Mouse (Mus musculus): Measurements from ENCODE around the gene Tfb2m. TPM values are rescaled to one million over a fixed set of nuclear protein-coding genes. Genes with fewer than 3 reads are reported as not detected.

Tfb2m gene
- polyA plus RNA-seq, 1 experiment from 2014 or later = 26.2 TPM

GRCm38 (mm10) chr1:179556921-179557320 is 10.9 kb upstream of the Tfb2m start:
- Histone ChIP-seq H3K4me2 (replicated peaks) (no peak overlapping the region), H3K4me3 (replicated peaks) (no peak overlapping the region), H3K27ac (replicated peaks) (no peak overlapping the region), H3K4me1 (0 out of 2 replicates have a peak, but pooled peaks cover 11% of the 10 kb centered on the region), H3K36me3 (no peaks in the 10 kb centered on the region), H3K27me3 (no peaks in the 10 kb centered on the region), H3K9me3 (replicated peaks) (no peaks in the 10 kb centered on the region), H3K9ac (no peak overlapping the region)
- no peak for ATAC-seq (ENCODE audit: insufficient number of reproducible peaks, low FRiP score, low TSS enrichment, low read depth)
- 71% methylated on average over 3 of the region's 3 CpGs for WGBS

DNA sequence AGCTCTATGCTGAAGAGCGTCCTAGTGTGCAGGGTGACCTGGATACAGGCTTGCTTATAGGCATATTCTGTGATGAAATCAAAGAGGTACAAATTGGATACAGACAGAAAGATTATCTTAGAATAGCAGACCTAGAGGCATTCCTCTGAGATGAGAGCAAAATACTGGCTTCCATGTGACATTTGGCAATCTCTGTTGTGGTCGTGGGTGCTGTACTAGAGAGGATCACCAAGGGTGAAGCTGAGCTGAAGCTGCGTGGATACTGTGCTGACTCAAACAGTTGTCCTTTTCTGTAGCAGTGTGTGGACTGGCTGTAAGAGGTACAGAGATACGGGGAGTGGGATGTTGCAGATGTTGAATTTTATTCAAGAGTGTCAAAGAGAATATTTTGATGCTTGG is 7.9 kb upstream of the Tfb2m start:
- no peaks in the 10 kb centered on the region for H3K9me3 ChIP-seq (replicated peaks)
- 0 out of 2 replicates have a peak, but pooled peaks cover 7% of the 10 kb centered on the region for H3K36me3 ChIP-seq
- no peak overlapping the region for H3K27ac ChIP-seq (replicated peaks)
- H3K9ac ChIP-seq = no peak overlapping the region
- no peak overlapping the region for H3K4me2 ChIP-seq (replicated peaks)
- no peak overlapping the region for H3K4me3 ChIP-seq (replicated peaks)
- no peaks in the 10 kb centered on the region for H3K27me3 ChIP-seq
- 55% methylated on average over 4 of the region's 4 CpGs for WGBS
- 0 out of 2 replicates have a peak, but pooled peaks cover 5% of the 10 kb centered on the region for H3K4me1 ChIP-seq
- no peak for ATAC-seq (ENCODE audit: insufficient number of reproducible peaks, low FRiP score, low TSS enrichment, low read depth)

DNA sequence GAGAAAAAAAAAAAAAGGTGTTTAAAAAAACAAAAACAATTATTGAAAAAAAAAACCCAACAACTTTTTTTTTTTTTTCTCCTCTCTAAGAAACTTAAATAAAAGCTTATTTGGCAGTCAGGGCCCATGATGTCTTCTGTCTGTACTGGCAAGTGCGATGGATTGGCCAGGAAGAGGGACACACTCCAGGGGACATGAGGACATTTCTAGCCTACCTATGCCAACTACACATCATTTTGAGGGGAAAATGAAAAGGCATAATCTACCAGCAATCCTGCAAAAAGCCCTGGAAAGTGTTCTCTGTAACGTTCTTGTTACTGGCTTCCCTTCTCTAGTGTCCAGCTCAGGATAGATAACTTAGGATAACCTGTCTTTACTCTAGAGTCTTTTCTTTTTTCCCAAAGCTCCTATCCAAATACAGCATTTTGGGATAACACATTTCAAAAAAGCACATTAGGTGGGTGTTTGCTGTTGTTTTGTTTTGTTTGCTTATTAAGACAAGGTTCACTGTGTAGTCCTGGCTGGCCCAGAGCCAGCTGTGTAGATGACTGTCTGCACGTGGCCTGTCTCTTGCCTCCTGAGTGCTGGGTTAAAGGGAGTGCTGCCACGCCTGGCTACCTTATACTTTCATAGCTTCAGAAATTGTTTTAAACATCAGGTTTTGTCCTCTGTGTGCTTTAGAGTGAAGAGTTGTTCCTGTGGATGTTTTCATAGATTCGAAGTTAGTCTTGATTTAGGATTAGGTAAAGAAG is 7.3 kb upstream of the Tfb2m start:
- 59% methylated on average over 5 of the region's 5 CpGs for WGBS
- ATAC-seq (ENCODE audit: insufficient number of reproducible peaks, low FRiP score, low TSS enrichment, low read depth) = no peak
- Histone ChIP-seq H3K4me2 (replicated peaks) (no peak overlapping the region), H3K27ac (replicated peaks) (no peak overlapping the region), H3K4me3 (replicated peaks) (no peak overlapping the region), H3K36me3 (0 out of 2 replicates have a peak, but pooled peaks cover 7% of the 10 kb centered on the region), H3K9me3 (replicated peaks) (no peaks in the 10 kb centered on the region), H3K27me3 (no peaks in the 10 kb centered on the region), H3K4me1 (peaks cover 6% of the 10 kb centered on the region), H3K9ac (no peak overlapping the region)

DNA sequence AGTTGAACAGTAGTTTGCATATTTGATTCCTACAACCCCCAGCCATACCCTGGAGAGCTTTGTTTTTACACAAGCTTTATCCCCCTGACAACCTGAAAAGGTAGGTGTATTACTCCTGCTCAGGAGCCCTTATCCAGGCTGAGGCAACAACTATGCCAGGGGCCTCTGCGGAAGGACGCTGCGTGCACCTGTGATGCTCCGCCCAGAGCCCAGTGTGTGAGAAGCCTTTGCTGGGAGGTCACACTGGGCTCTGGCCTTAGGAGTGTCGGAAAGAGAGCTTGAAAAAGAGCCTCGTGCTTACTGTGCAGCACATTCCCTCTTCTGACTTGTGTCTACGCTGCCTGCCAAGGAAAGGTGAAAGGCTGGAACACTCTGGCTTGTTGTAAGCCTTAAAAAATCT is 6.7 kb upstream of the Tfb2m start:
- H3K27me3 ChIP-seq = no peaks in the 10 kb centered on the region
- 0 out of 2 replicates have a peak, but pooled peaks cover 7% of the 10 kb centered on the region for H3K36me3 ChIP-seq
- no peak overlapping the region for H3K4me2 ChIP-seq (replicated peaks)
- no peak overlapping the region for H3K9ac ChIP-seq
- no peak overlapping the region for H3K4me3 ChIP-seq (replicated peaks)
- H3K4me1 ChIP-seq = peaks cover 12% of the 10 kb centered on the region
- no peak overlapping the region for H3K27ac ChIP-seq (replicated peaks)
- H3K9me3 ChIP-seq (replicated peaks) = no peaks in the 10 kb centered on the region
- no peak for ATAC-seq (ENCODE audit: insufficient number of reproducible peaks, low FRiP score, low TSS enrichment, low read depth)
- WGBS = 51% methylated on average over 7 of the region's 7 CpGs

DNA sequence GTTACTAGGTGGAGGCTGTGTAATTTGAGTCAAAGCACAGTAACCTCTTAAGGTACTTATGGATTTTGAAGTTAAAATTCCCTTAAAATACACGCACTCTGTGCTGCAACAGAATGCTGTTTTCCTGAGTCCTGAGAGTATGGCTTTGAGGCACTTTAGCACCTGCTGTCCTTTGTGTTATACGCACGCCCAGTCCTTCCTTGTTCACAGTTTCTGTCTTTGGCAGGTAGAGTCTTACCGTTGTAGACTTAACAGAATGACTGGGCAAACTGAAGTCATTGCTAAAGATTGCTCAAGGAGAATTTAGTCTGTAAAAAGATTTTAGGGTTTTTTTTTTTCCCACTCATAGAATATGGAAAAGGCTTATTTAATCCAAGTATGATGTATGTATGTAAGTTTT is 5.9 kb upstream of the Tfb2m start:
- H3K27me3 ChIP-seq = no peaks in the 10 kb centered on the region
- H3K9me3 ChIP-seq (replicated peaks) = no peaks in the 10 kb centered on the region
- no peak for ATAC-seq (ENCODE audit: insufficient number of reproducible peaks, low FRiP score, low TSS enrichment, low read depth)
- no peak overlapping the region for H3K9ac ChIP-seq
- 80% methylated on average over 4 of the region's 4 CpGs for WGBS
- H3K36me3 ChIP-seq = 0 out of 2 replicates have a peak, but pooled peaks cover 7% of the 10 kb centered on the region
- no peak overlapping the region for H3K4me2 ChIP-seq (replicated peaks)
- peaks cover 18% of the 10 kb centered on the region for H3K4me1 ChIP-seq
- H3K4me3 ChIP-seq (replicated peaks) = no peak overlapping the region
- H3K27ac ChIP-seq (replicated peaks) = no peak overlapping the region

DNA sequence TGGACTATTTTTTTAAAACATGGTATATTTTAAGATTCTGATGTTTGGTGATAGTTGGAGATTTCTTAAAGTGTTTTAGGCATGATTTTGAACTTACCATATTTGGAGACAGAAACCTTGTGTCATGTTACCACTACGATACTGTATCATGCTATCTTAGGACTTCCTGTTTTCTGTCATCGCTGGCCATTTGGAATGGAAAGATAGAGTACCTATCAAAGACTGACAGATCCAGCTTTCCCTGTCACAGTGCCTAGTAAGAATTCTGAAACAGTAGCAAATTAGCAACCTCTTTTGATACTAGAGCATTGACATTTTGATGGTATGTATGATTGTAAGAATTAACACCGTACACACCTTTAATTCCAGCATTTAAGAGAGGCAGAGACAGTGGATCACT is 5.3 kb upstream of the Tfb2m start:
- H3K9me3 ChIP-seq (replicated peaks) = no peaks in the 10 kb centered on the region
- H3K27me3 ChIP-seq = no peaks in the 10 kb centered on the region
- H3K4me3 ChIP-seq (replicated peaks) = no peak overlapping the region
- 0 out of 2 replicates have a peak, but pooled peaks cover 7% of the 10 kb centered on the region for H3K36me3 ChIP-seq
- H3K4me2 ChIP-seq (replicated peaks) = no peak overlapping the region
- no peak overlapping the region for H3K27ac ChIP-seq (replicated peaks)
- WGBS = 80% methylated on average over 3 of the region's 3 CpGs
- no peak for ATAC-seq (ENCODE audit: insufficient number of reproducible peaks, low FRiP score, low TSS enrichment, low read depth)
- no peak overlapping the region for H3K9ac ChIP-seq
- peaks cover 18% of the 10 kb centered on the region for H3K4me1 ChIP-seq

GRCm38 (mm10) chr1:179548996-179549752 is 3.1 kb upstream of the Tfb2m start:
- no peak for ATAC-seq (ENCODE audit: insufficient number of reproducible peaks, low FRiP score, low TSS enrichment, low read depth)
- 0 out of 2 replicates have a peak, but pooled peaks cover 7% of the 10 kb centered on the region for H3K36me3 ChIP-seq
- no peaks in the 10 kb centered on the region for H3K9me3 ChIP-seq (replicated peaks)
- no peak overlapping the region for H3K4me2 ChIP-seq (replicated peaks)
- H3K9ac ChIP-seq = no peak overlapping the region
- peaks cover 30% of the 10 kb centered on the region for H3K4me1 ChIP-seq
- 89% methylated on average over 5 of the region's 5 CpGs for WGBS
- H3K27ac ChIP-seq (replicated peaks) = no peak overlapping the region
- H3K27me3 ChIP-seq = no peaks in the 10 kb centered on the region
- H3K4me3 ChIP-seq (replicated peaks) = no peak overlapping the region

DNA sequence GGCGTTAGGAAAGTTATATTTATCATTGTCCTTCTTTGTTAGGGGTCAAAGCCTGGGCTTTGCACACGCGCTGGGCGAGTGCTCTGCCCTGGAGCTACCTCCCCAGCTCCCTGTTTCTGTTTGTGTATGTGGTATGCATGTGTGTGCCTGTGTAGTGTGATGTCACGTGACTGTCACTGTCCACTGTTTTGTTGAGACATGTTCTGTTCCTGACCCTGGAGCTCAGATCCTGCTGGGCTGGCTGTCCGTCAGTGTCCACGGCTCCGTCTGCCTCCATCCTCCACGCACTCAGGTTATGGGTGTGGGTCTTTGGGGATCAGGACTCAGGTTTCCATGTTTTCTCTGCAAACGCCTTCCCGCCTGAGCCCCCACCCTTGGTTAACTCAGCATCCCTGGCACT is 2.2 kb upstream of the Tfb2m start:
- ATAC-seq (ENCODE audit: insufficient number of reproducible peaks, low FRiP score, low TSS enrichment, low read depth) = no peak
- no peak overlapping the region for H3K4me3 ChIP-seq (replicated peaks)
- H3K27me3 ChIP-seq = no peaks in the 10 kb centered on the region
- H3K9ac ChIP-seq = no peak overlapping the region
- no peak overlapping the region for H3K4me2 ChIP-seq (replicated peaks)
- H3K4me1 ChIP-seq = peaks cover 27% of the 10 kb centered on the region
- 0 out of 2 replicates have a peak, but pooled peaks cover 7% of the 10 kb centered on the region for H3K36me3 ChIP-seq
- WGBS = 58% methylated on average over 11 of the region's 11 CpGs
- H3K9me3 ChIP-seq (replicated peaks) = no peaks in the 10 kb centered on the region
- no peak overlapping the region for H3K27ac ChIP-seq (replicated peaks)

DNA sequence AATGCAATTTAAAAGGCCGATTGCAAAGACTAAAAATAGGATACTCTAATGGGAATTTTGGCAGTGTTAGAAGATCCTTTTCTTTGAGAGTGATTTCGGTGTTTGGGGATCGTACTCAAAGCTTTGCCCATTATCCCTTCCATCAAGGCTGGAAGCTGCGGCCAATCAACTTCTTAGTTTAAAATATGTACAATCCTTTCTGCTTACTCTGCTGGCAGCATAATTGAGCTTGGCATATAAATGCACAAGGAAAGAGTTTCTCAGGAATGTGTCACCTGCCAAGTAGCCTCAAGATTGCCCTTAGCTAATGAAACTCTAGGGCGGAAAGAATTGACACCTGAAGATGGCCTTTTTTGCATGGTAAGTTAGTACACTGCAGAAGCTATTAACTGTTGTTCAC is 1.1 kb upstream of the Tfb2m start:
- peak overlapping the region; percentile 93 for H3K27ac ChIP-seq (replicated peaks)
- no peak for ATAC-seq (ENCODE audit: insufficient number of reproducible peaks, low FRiP score, low TSS enrichment, low read depth)
- WGBS = 6% methylated on average over 5 of the region's 5 CpGs

DNA sequence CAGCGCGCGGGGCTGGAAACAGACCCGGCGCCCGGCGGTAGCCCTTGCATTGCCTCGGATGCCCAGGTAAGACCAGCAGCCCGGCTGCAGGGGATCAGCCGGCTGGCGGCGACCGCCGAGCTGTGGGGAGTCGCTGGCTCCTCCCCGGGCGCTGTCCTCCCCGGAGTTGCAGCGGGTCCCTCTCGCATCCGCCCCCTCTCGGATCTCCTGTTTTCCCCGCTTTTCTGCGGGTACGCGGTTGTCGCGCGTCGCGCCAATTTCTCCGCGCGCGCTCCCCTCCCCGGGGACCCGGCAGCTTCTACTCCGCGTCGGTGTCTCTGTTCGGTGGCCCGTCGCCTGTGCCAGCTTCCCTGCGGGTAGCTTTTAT is 467 bp upstream of the Tfb2m start:
- H3K36me3 ChIP-seq = 0 out of 2 replicates have a peak, but pooled peaks cover 7% of the 10 kb centered on the region
- H3K27me3 ChIP-seq = no peaks in the 10 kb centered on the region
- peaks cover 27% of the 10 kb centered on the region for H3K4me1 ChIP-seq

More for the DNA sequence above, 1.1 kb upstream of the Tfb2m start:
- 0 out of 2 replicates have a peak, but pooled peaks cover 7% of the 10 kb centered on the region for H3K36me3 ChIP-seq
- H3K4me2 ChIP-seq (replicated peaks) = peak overlapping the region; percentile 76
- H3K4me1 ChIP-seq = peaks cover 27% of the 10 kb centered on the region
- H3K9ac ChIP-seq = peak overlapping the region; percentile 59; the same call in 1 of the 2 replicates
- no peaks in the 10 kb centered on the region for H3K9me3 ChIP-seq (replicated peaks)
- peak overlapping the region; percentile 73 for H3K4me3 ChIP-seq (replicated peaks)
- no peaks in the 10 kb centered on the region for H3K27me3 ChIP-seq

DNA sequence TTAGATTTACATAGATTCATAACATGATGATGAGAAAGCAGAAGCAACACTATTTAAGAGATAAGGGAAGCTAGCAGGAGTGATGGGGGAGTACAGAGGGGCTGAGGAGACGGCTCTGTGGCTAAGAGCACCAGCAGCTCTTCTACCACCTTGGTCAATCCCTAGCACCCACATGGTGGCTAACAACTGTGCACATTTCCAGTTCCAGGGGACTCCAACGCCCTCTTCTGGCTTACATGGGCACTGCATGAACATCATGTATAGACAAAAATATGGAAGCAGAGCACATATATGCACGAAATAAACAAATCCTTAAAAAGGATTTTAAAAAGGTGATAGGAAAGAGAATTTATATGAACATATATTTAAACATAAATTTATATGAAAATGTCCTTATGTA is 4.6 kb downstream of the Tfb2m start:
- H3K4me2 ChIP-seq (replicated peaks) = no peak overlapping the region
- no peaks in the 10 kb centered on the region for H3K9me3 ChIP-seq (replicated peaks)
- H3K27me3 ChIP-seq = no peaks in the 10 kb centered on the region
- H3K36me3 ChIP-seq = peaks cover 16% of the 10 kb centered on the region
- H3K4me1 ChIP-seq = peaks cover 13% of the 10 kb centered on the region
- H3K27ac ChIP-seq (replicated peaks) = no peak overlapping the region
- H3K4me3 ChIP-seq (replicated peaks) = no peak overlapping the region
- WGBS = 61% methylated on average over 3 of the region's 3 CpGs
- ATAC-seq (ENCODE audit: insufficient number of reproducible peaks, low FRiP score, low TSS enrichment, low read depth) = no peak
- H3K9ac ChIP-seq = no peak overlapping the region

More for the DNA sequence above, 467 bp upstream of the Tfb2m start:
- Histone ChIP-seq H3K9ac (peak overlapping the region; percentile 59), H3K4me3 (replicated peaks) (peak overlapping the region; percentile 73), H3K27ac (replicated peaks) (peak overlapping the region; percentile 93), H3K9me3 (replicated peaks) (no peaks in the 10 kb centered on the region), H3K4me2 (replicated peaks) (peak overlapping the region; percentile 76)
- 0% methylated on average over 36 of the region's 44 CpGs for WGBS
- ATAC-seq (ENCODE audit: insufficient number of reproducible peaks, low FRiP score, low TSS enrichment, low read depth) = peak; percentile 83
